Mouse (Mus musculus) G1E (cell line): ENCODE measurements around the gene Pex5. TPM values are rescaled to one million over a fixed set of nuclear protein-coding genes. Genes with fewer than 3 reads are reported as not detected.

Source experiments
- ATAC-seq: 2 replicates; pipeline ENCODE4 v1.8.0; 2016; ENCODE audit warnings: mild to moderate bottlenecking; ENCODE audit not compliant: insufficient number of reproducible peaks, poor library complexity, low FRiP score, severe bottlenecking; ENCODE audit errors: extremely low read depth
- DNase-seq: peaks from one replicate; pipeline ENCODE4 v3.0.0; 2012; ENCODE audit warnings: low spot score
- H3K27me3 ChIP-seq: 2 replicates; pipeline ENCODE4 v1.6.1; 2012; ENCODE audit warnings: mild to moderate bottlenecking, low read length, inconsistent platforms; ENCODE audit not compliant: insufficient read depth
- H3K36me3 ChIP-seq: replicated peaks from 2 replicates; pipeline ENCODE3; 2012; ENCODE audit warnings: mild to moderate bottlenecking, inconsistent platforms
- H3K4me1 ChIP-seq: 2 replicates; pipeline ENCODE4 v1.6.1; 2012; ENCODE audit warnings: low read depth, low read length, inconsistent platforms, mixed read lengths; ENCODE audit not compliant: insufficient read depth
- H3K4me3 ChIP-seq: 2 replicates; pipeline ENCODE4 v1.5.1; 2012; ENCODE audit warnings: low read depth, mild to moderate bottlenecking, inconsistent platforms, low read length, moderate library complexity, mixed read lengths
- H3K9me3 ChIP-seq: replicated peaks from 2 replicates; pipeline ENCODE4 v1.6.1; 2012; ENCODE audit warnings: inconsistent platforms
- CTCF ChIP-seq: IDR thresholded peaks from 2 replicates; pipeline ENCODE4 v1.5.1; 2012; ENCODE audit warnings: low read depth, low read length, inconsistent platforms, mixed read lengths
- GATA1 ChIP-seq: IDR thresholded peaks from 2 replicates; pipeline ENCODE4 v1.6.1; 2012; ENCODE audit warnings: borderline replicate concordance, low read length, inconsistent platforms, mixed read lengths
- GATA2 ChIP-seq: IDR thresholded peaks from 2 replicates; pipeline ENCODE4 v1.6.1; 2012; ENCODE audit warnings: low read depth, low read length, inconsistent platforms, borderline replicate concordance
- POLR2AphosphoS5 ChIP-seq: IDR thresholded peaks from 2 replicates; pipeline ENCODE4 v1.6.1; 2012; ENCODE audit warnings: low read depth, low read length, inconsistent platforms; ENCODE audit not compliant: insufficient replicate concordance
- TAL1 ChIP-seq: conservative IDR thresholded peaks from 2 replicates; pipeline ENCODE4 v1.6.1; 2012; ENCODE audit warnings: low read depth, low read length, inconsistent platforms, mixed read lengths
- polyA plus RNA-seq: library from polyadenylated mRNA; stranded (reverse); fragments of >175 nt; gene quantifications from 2 replicates; pipeline ENCODE4 v1.2.3, GENCODE M21; 2012
- total RNA-seq, 2 experiments: library from RNA; stranded (forward) in 1 of 2; stranded (reverse) in 1 of 2; fragments of 200-1000 nt in 1 of 2; fragments of >200 nt in 1 of 2; fragmentation: Nextera tagmentation in 1 of 2; gene quantifications; 2 replicates each; pipeline ENCODE4 v1.2.3; 2014 to 2017

The Pex5 gene
- total and polyA plus RNA-seq, 3 experiments: 19.1 to 25.0 (median 22.3) TPM

DNA sequence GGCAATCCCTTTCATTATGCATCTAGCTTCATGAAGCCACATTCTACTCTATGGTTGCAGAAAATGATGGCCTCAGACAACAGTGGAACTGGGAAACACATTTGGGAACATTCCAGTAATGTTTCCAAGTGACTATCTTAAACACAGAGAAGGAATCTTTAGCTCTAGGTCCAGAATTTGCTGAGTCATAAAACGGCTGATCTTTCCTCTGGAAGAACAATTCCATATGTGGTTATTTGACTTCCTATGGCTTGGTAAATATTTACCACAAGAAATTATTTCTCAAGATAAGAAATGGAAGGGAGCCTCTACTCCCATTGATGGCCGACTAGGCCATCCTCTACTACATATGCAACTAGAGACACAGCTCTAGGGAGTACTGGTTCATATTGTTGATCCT, 61.6 kb downstream of the Pex5 start:
- DNase-seq: no peak
- H3K9me3 ChIP-seq: no peaks in the 10 kb centered on the region
- H3K4me3 ChIP-seq: no peak overlapping the region
- H3K27me3 ChIP-seq: peaks cover 2% of the 10 kb centered on the region; the same call in 1 of the 2 replicates
- TF ChIP-seq CTCF (no peak), GATA2 (no peak), TAL1 (no peak), POLR2AphosphoS5 (no peak), GATA1 (no peak)
- H3K4me1 ChIP-seq: no peaks in the 10 kb centered on the region
- no peak for ATAC-seq
- no peaks in the 10 kb centered on the region for H3K36me3 ChIP-seq

Other genes starting within 250 kb of the Pex5 start
- not detected in 2 replicates for gene Vmn2r27, start 183.2 kb downstream of the Pex5 start, total RNA-seq (2014; fragmentation: Nextera tagmentation)
- gene Vmn2r27, start 183.2 kb downstream of the Pex5 start, total RNA-seq (2017): 0.06 and 0.22 TPM in 2 replicates
- not detected in 2 replicates for gene Vmn2r27, start 183.2 kb downstream of the Pex5 start, polyA plus RNA-seq
- not detected in 2 replicates for gene Cd163, start 110.4 kb downstream of the Pex5 start, total RNA-seq (2014; fragmentation: Nextera tagmentation)
- gene Cd163, start 110.4 kb downstream of the Pex5 start, total RNA-seq (2017): 0.06 and 0.27 TPM in 2 replicates
- gene Cd163, start 110.4 kb downstream of the Pex5 start, polyA plus RNA-seq: not detected in 2 replicates
- 1.7 and 4.2 TPM in 2 replicates for gene Clstn3, start 49.7 kb upstream of the Pex5 start, total RNA-seq (2014; fragmentation: Nextera tagmentation)
- gene Clstn3, start 49.7 kb upstream of the Pex5 start, total RNA-seq (2017): 4.6 and 6.2 TPM in 2 replicates
- 10.9 and 11.5 TPM in 2 replicates for gene Clstn3, start 49.7 kb upstream of the Pex5 start, polyA plus RNA-seq
- not detected in 2 replicates for gene C1rl, start 78.0 kb upstream of the Pex5 start, total RNA-seq (2014; fragmentation: Nextera tagmentation)
- gene C1rl, start 78.0 kb upstream of the Pex5 start, total RNA-seq (2017): 0.05 TPM in 1 of 2 replicates, not detected in the other
- gene C1rl, start 78.0 kb upstream of the Pex5 start, polyA plus RNA-seq: 0.02 and 0.10 TPM in 2 replicates
- gene C1ra, start 97.3 kb upstream of the Pex5 start, total RNA-seq (2014; fragmentation: Nextera tagmentation): not detected in 2 replicates
- 0.05 and 0.06 TPM in 2 replicates for gene C1ra, start 97.3 kb upstream of the Pex5 start, total RNA-seq (2017)
- gene C1ra, start 97.3 kb upstream of the Pex5 start, polyA plus RNA-seq: not detected in 2 replicates
- gene C1s1, start 127.3 kb upstream of the Pex5 start, total RNA-seq (2014; fragmentation: Nextera tagmentation): not detected in 2 replicates
- 0.05 TPM in 1 of 2 replicates, not detected in the other for gene C1s1, start 127.3 kb upstream of the Pex5 start, total RNA-seq (2017)
- not detected in 2 replicates for gene C1s1, start 127.3 kb upstream of the Pex5 start, polyA plus RNA-seq
- not detected in 2 replicates for gene C1rb, start 155.2 kb upstream of the Pex5 start, total RNA-seq (2014; fragmentation: Nextera tagmentation)
- gene C1rb, start 155.2 kb upstream of the Pex5 start, total RNA-seq (2017): 0.11 TPM in 1 of 2 replicates, not detected in the other
- gene C1rb, start 155.2 kb upstream of the Pex5 start, polyA plus RNA-seq: not detected in 2 replicates
- not detected in 2 replicates for gene C1s2, start 221.0 kb upstream of the Pex5 start, total RNA-seq (2014; fragmentation: Nextera tagmentation)
- 0.05 and 0.12 TPM in 2 replicates for gene C1s2, start 221.0 kb upstream of the Pex5 start, total RNA-seq (2017)
- gene C1s2, start 221.0 kb upstream of the Pex5 start, polyA plus RNA-seq: not detected in 2 replicates
- gene Lpcat3, start 248.0 kb upstream of the Pex5 start, total RNA-seq (2014; fragmentation: Nextera tagmentation): 108 and 198 TPM in 2 replicates
- 95.7 and 101 TPM in 2 replicates for gene Lpcat3, start 248.0 kb upstream of the Pex5 start, total RNA-seq (2017)
- 123 and 147 TPM in 2 replicates for gene Lpcat3, start 248.0 kb upstream of the Pex5 start, polyA plus RNA-seq